Mouse (Mus musculus) heart, postnatal 0 days (tissue): ENCODE results near the gene Ankrd28. TPM values are rescaled to one million over a fixed set of nuclear protein-coding genes. Genes with fewer than 3 reads are reported as not detected.
A peak's percentile ranks its signal among the peaks of the same experiment; 100 is the strongest.

Experiments
- ATAC-seq: fragments of 200-750 bp; cut with Nextera tagmentation; 2 replicates; pipeline ENCODE4 v1.8.0; 2017; ENCODE audit warnings: low read depth, moderate number of reproducible peaks, moderate library complexity; ENCODE audit not compliant: insufficient read depth
- DNase-seq: peaks from one replicate; pipeline ENCODE4 v3.0.0-alpha.2; 2016; ENCODE audit warnings: low spot score
- H3K27ac ChIP-seq: fragments of 300-500 bp; sonication (generic); 2 replicates; pipeline ENCODE4 v1.5.1; 2014; ENCODE audit warnings: low read depth, mild to moderate bottlenecking
- H3K27me3 ChIP-seq: fragments of 300-500 bp; sonication (generic); 2 replicates; pipeline ENCODE4 v1.6.1; 2014; ENCODE audit warnings: low read length, mixed read lengths; ENCODE audit not compliant: control insufficient read depth, insufficient read depth
- H3K36me3 ChIP-seq: fragments of 300-500 bp; sonication (generic); replicated peaks from 2 replicates; pipeline ENCODE4 v1.6.1; 2014; ENCODE audit warnings: low read length, mixed read lengths; ENCODE audit not compliant: control insufficient read depth, insufficient read depth
- H3K4me1 ChIP-seq: fragments of 300-500 bp; sonication (generic); 2 replicates; pipeline ENCODE4 v1.6.1; 2014; ENCODE audit warnings: antibody characterized with exemption; ENCODE audit not compliant: control insufficient read depth, insufficient read depth
- H3K4me2 ChIP-seq: fragments of 300-500 bp; sonication (generic); 2 replicates; pipeline ENCODE4 v1.6.1; 2014; ENCODE audit warnings: low read depth, mild to moderate bottlenecking, low read length, moderate library complexity
- H3K4me3 ChIP-seq: fragments of 300-500 bp; sonication (generic); 2 replicates; pipeline ENCODE4 v1.5.1; 2014; ENCODE audit warnings: low read depth, low read length
- H3K9ac ChIP-seq: fragments of 300-500 bp; sonication (generic); replicated peaks from 2 replicates; pipeline ENCODE4 v1.6.1; 2014; ENCODE audit warnings: low read depth, low read length, mixed read lengths
- H3K9me3 ChIP-seq: fragments of 300-500 bp; sonication (generic); replicated peaks from 2 replicates; pipeline ENCODE4 v1.6.1; 2016; ENCODE audit warnings: low read length; ENCODE audit not compliant: control insufficient read depth
- CTCF ChIP-seq: IDR thresholded peaks from 2 replicates; pipeline ENCODE4 v1.5.1; 2016; ENCODE audit warnings: antibody characterized with exemption, control low read depth, low read depth
- EP300 ChIP-seq: IDR thresholded peaks from 2 replicates; pipeline ENCODE4 v1.6.1; 2016; ENCODE audit warnings: antibody characterized with exemption, low read depth
- WGBS: fragments of 180-500 bp; shearing (Covaris S2); extraction: QIAGEN DNeasy Blood & Tissue Kit; methylation state at CpG from one replicate; pipeline ENCODE4 v1.1.7; 2014; 5-methylcytosine and 5-hydroxymethylcytosine counted together
- polyA plus RNA-seq: library from polyadenylated mRNA; unstranded; fragments of >200 nt; fragmentation: Nextera tagmentation; extraction: Ambion mirVana; gene quantifications from 2 replicates; pipeline ENCODE4 v1.2.1, GENCODE M21; 2015
- total RNA-seq: library from RNA; depleted of rRNA; stranded (reverse); fragments of >200 nt; gene quantifications from 2 replicates; pipeline ENCODE4 v1.2.3, GENCODE M21; 2014; ENCODE audit warnings: low replicate concordance

The Ankrd28 gene
- total and polyA plus RNA-seq, 2 experiments from 2014 or later = 4.5 to 17.7 TPM

- no peaks in the 10 kb centered on the region for H3K27me3 ChIP-seq
- no peaks in the 10 kb centered on the region for H3K36me3 ChIP-seq
- no peak for DNase-seq
- TF ChIP-seq EP300 (no peak), CTCF (no peak)
- ATAC-seq = no peak
- H3K27ac ChIP-seq = peak overlapping the region; percentile 92
- 63% methylated on average over 7 of the region's 7 CpGs for WGBS
- peaks cover 61% of the 10 kb centered on the region for H3K4me1 ChIP-seq
- no peak overlapping the region; the same call in 1 of the 2 replicates for H3K9ac ChIP-seq
- H3K9me3 ChIP-seq = no peaks in the 10 kb centered on the region
- H3K4me3 ChIP-seq = no peak overlapping the region
- H3K4me2 ChIP-seq = no peak overlapping the region
Observed at GRCm38 (mm10) chr14:31660312-31661093, 169.9 kb downstream of the Ankrd28 start.

GRCm38 (mm10) chr14:31659501-31660181 lies 170.8 kb downstream of the Ankrd28 start:
- H3K4me2 ChIP-seq = 0 out of 2 replicates have a peak overlapping the region, but pooled peaks have one; percentile 8
- peak overlapping the region; percentile 92 for H3K27ac ChIP-seq
- H3K4me3 ChIP-seq = no peak overlapping the region
- ATAC-seq = peak; percentile 66
- no peaks in the 10 kb centered on the region for H3K36me3 ChIP-seq
- 13% methylated on average over 10 of the region's 10 CpGs for WGBS
- DNase-seq = peak; percentile 91
- H3K4me1 ChIP-seq = peaks cover 59% of the 10 kb centered on the region
- peak; percentile 94 for TF ChIP-seq EP300
- no peak for TF ChIP-seq CTCF
- no peaks in the 10 kb centered on the region for H3K9me3 ChIP-seq
- H3K27me3 ChIP-seq = no peaks in the 10 kb centered on the region
- 0 out of 2 replicates have a peak overlapping the region, but pooled peaks have one; percentile 12 for H3K9ac ChIP-seq

- 84% methylated on average over 8 of the region's 8 CpGs for WGBS
- H3K9ac ChIP-seq = no peak overlapping the region
- ATAC-seq (no peak), DNase-seq (no peak)
- TF ChIP-seq CTCF = no peak
- TF ChIP-seq EP300 = no peak
- no peaks in the 10 kb centered on the region for H3K27me3 ChIP-seq
- peaks cover 47% of the 10 kb centered on the region for H3K4me1 ChIP-seq
- no peaks in the 10 kb centered on the region for H3K36me3 ChIP-seq
- no peak overlapping the region for H3K4me3 ChIP-seq
- H3K27ac ChIP-seq = peak overlapping the region; percentile 92
- no peak overlapping the region for H3K4me2 ChIP-seq
- no peaks in the 10 kb centered on the region for H3K9me3 ChIP-seq
Observed at GRCm38 (mm10) chr14:31658126-31658680, 172.2 kb downstream of the Ankrd28 start.

- DNase-seq (peak; percentile 75), ATAC-seq (no peak)
- Histone ChIP-seq H3K36me3 (no peaks in the 10 kb centered on the region), H3K9me3 (no peaks in the 10 kb centered on the region), H3K4me3 (no peak overlapping the region), H3K4me2 (peak overlapping the region; percentile 39), H3K27ac (peak overlapping the region; percentile 92), H3K27me3 (no peaks in the 10 kb centered on the region), H3K9ac (no peak overlapping the region), H3K4me1 (peaks cover 37% of the 10 kb centered on the region)
- WGBS = 21% methylated on average over 5 of the region's 5 CpGs
- TF ChIP-seq CTCF (peak; percentile 89), EP300 (no peak)
Observed at GRCm38 (mm10) chr14:31656857-31657645, 173.4 kb downstream of the Ankrd28 start.

GRCm38 (mm10) chr14:31656386-31656785 lies 174.1 kb downstream of the Ankrd28 start:
- Histone ChIP-seq H3K4me2 (no peak overlapping the region), H3K36me3 (no peaks in the 10 kb centered on the region), H3K9ac (no peak overlapping the region), H3K9me3 (no peaks in the 10 kb centered on the region), H3K27me3 (no peaks in the 10 kb centered on the region), H3K4me3 (no peak overlapping the region), H3K4me1 (peaks cover 33% of the 10 kb centered on the region), H3K27ac (no peak overlapping the region)
- no peak for DNase-seq
- TF ChIP-seq EP300 (no peak), CTCF (no peak)
- ATAC-seq = no peak
- WGBS = 60% methylated on average over 7 of the region's 7 CpGs
